Mouse (Mus musculus) urinary bladder, postnatal 10 days (tissue): Measurements from ENCODE around the gene Gm8334.
"Not testable (repeated sequence)": the region's sequence is repeated elsewhere in the genome, so short reads cannot be mapped to it uniquely, and the experiment has no call there.

Experiments
- DNase-seq: peaks from one replicate; pipeline ENCODE4 v3.0.0; 2022; ENCODE audit warnings: low spot score

Gene Gm8334

DNA sequence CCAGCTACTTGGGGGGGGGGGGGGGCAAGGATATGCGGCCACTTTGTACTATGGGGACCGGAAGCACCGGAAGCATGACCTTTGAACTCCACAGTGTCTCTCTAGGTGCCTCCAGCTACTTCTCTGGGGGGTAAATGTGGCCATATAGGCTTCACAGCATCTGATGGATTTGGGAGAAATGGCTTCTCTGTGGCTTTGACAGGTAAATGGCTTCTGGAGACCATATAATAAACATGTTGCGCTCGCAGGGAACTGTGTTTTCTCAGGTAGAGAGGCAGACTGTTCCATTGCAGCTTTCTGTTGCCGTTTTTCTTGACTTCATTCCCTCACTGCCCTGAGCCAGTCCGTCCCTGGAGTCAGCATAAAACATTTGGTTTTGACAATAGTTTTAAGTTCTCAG, at the start of gene Gm8334:
Gene Gm8334 (minus strand): TSS at position 101 of the 400 bp plus-strand sequence.
- DNase-seq = not testable (repeated sequence)

DNA sequence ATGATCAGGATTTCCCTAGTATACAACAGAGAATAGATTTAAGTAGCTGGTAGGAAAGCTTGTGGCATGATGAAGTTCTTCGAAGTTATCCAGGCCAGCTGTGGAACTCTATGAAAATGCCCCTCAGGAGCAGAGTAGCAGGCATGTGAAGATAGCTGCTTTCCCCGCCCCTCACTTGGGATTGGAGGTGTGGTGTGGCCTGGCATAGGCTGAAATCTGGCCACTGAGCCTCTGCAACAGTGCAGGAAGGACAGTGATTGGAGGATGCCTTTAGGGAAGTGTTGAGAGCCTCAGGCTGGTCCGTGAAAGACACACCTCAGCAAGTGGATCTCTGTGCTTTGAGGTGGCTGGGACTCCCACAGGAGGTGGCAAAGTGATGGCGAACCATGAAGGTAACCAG, 48.3 kb upstream of the Gm8334 start, which contains the start of gene Gm15127:
Gene Gm15127 (plus strand): TSS at position 301 of the 400 bp plus-strand sequence.
- DNase-seq = not testable (repeated sequence)
